ENCODE assay signal across 17 mouse cellular contexts in the genomic region with DNA sequence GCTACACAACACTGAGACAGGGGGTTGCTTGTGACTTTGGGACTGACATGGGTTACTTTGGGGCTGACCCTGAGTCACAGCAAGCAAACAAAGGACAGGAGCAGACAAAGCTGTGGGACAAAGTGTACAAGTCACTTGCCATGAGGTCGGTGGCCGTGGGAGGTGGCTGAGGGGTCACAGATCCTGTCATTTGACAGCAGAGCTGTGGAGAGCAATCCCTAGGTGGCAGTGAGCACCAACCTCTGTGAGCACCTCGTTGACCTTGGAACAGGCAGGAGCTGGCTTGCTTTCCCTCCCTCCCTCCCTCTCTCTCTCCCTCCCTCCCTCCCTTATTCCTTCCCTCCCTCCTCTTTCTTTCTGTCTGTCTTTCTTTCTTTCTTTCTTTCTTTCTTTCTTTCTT.
DNase-seq lines count a peak whose midpoint lies in the region; ATAC-seq lines count a peak whose summit lies in the region.
"Had no signal": no experiment of that assay in that cellular context is flagged by ENCODE, and none has a peak within 500 bp of the region (broad histone marks: within the 10 kb centered on the region; RNA-seq: fewer than 3 reads in every experiment).

No protein-coding gene starts in this region.

- DNase-seq in heart, postnatal 4 days = no peak
- no peak for DNase-seq in limb, embryonic 10.5 days (ENCODE audit: low spot score)
- DNase-seq in cerebellum, adult 11 months = no peak
- DNase-seq: cerebellum, adult 9-10 months; gastrocnemius, postnatal 36 days; kidney, adult 9 months; right cerebral cortex, adult 18-20 months had no signal

- H3K36me3 ChIP-seq in heart, embryonic 14.5 days (ENCODE audit: control insufficient read depth, insufficient read depth, low read length) = peaks cover 8% of the 10 kb centered on the region
- peaks cover 3% of the 10 kb centered on the region; the same call in 1 of the 2 replicates for H3K36me3 ChIP-seq in kidney, embryonic 15.5 days
- no peaks in the 10 kb centered on the region for H3K36me3 ChIP-seq in kidney, embryonic 16.5 days (ENCODE audit: insufficient read depth, low read length)
- H3K36me3 ChIP-seq in limb, embryonic 10.5 days = peaks cover 11% of the 10 kb centered on the region; the same call in 1 of the 2 replicates
- H3K36me3 ChIP-seq in liver, embryonic 15.5 days (replicated peaks) = peaks cover 2% of the 10 kb centered on the region; the same call in 1 of the 2 replicates
- H3K36me3 ChIP-seq: embryonic facial prominence, embryonic 12.5 days; midbrain, embryonic 12.5 days had no signal

- 32% methylated on average over 3 of the region's 3 CpGs for WGBS in heart, embryonic 14.5 days
- WGBS in kidney, embryonic 15.5 days = 32% methylated on average over 3 of the region's 3 CpGs
- 16% methylated on average over 3 of the region's 3 CpGs for WGBS in kidney, embryonic 16.5 days
- WGBS in limb, embryonic 10.5 days = 60% methylated on average over 3 of the region's 3 CpGs
- WGBS in liver, embryonic 15.5 days (ENCODE audit: insufficient replicate concordance) = 55% methylated on average over 3 of the region's 3 CpGs

- peaks cover 20 to 24% of the 10 kb centered on the region in 2 experiments for H3K4me1 ChIP-seq in heart, embryonic 14.5 days (ENCODE audit: control insufficient read depth in 2 of 2, insufficient read depth in 2 of 2, low read length in 2 of 2)
- H3K4me1 ChIP-seq in kidney, embryonic 15.5 days = peaks cover 14% of the 10 kb centered on the region
- H3K4me1 ChIP-seq in kidney, embryonic 16.5 days (ENCODE audit: insufficient read depth, low read length) = peaks cover 14% of the 10 kb centered on the region
- peaks cover 48% of the 10 kb centered on the region for H3K4me1 ChIP-seq in limb, embryonic 10.5 days
- peaks cover 24% of the 10 kb centered on the region for H3K4me1 ChIP-seq in liver, embryonic 15.5 days (replicated peaks)
- H3K4me1 ChIP-seq: embryonic facial prominence, embryonic 12.5 days had no signal

- H3K4me3 ChIP-seq in heart, embryonic 14.5 days (ENCODE audit: control insufficient read depth in 1 of 2, insufficient read depth in 1 of 2, low read depth in 1 of 2, low read length in 2 of 2) = no peak overlapping the region
- H3K4me3 ChIP-seq in kidney, embryonic 15.5 days (replicated peaks) = no peak overlapping the region
- no peak overlapping the region for H3K4me3 ChIP-seq in kidney, embryonic 16.5 days (ENCODE audit: low read length)
- H3K4me3 ChIP-seq in limb, embryonic 10.5 days = no peak overlapping the region
- no peak overlapping the region for H3K4me3 ChIP-seq in liver, embryonic 15.5 days (replicated peaks)
- H3K4me3 ChIP-seq: embryonic facial prominence, embryonic 12.5 days; erythroblast, embryonic 14.5 days; midbrain, embryonic 12.5 days had no signal

- peak overlapping the region; percentile 2 to 64; a peak in 3 of 4 replicates for H3K27ac ChIP-seq in heart, embryonic 14.5 days (replicated peaks in 1 of 2; ENCODE audit: control insufficient read depth in 1 of 2, insufficient read depth in 1 of 2, low read depth in 2 of 2, low read length in 2 of 2)
- 0 out of 2 replicates have a peak overlapping the region, but pooled peaks have one; percentile 0 for H3K27ac ChIP-seq in kidney, embryonic 15.5 days
- no peak overlapping the region for H3K27ac ChIP-seq in kidney, embryonic 16.5 days (ENCODE audit: low read length)
- peak overlapping the region; percentile 72 for H3K27ac ChIP-seq in limb, embryonic 10.5 days
- H3K27ac ChIP-seq in liver, embryonic 15.5 days (replicated peaks) = no peak overlapping the region
- H3K27ac ChIP-seq: embryonic facial prominence, embryonic 12.5 days; macrophage; midbrain, embryonic 12.5 days; stomach, postnatal 0 days had no signal

- no peaks in the 10 kb centered on the region for H3K9me3 ChIP-seq in heart, embryonic 14.5 days (ENCODE audit: control insufficient read depth, low read length)
- H3K9me3 ChIP-seq in kidney, embryonic 15.5 days (replicated peaks) = no peaks in the 10 kb centered on the region
- H3K9me3 ChIP-seq in kidney, embryonic 16.5 days (ENCODE audit: low read length) = no peaks in the 10 kb centered on the region
- H3K9me3 ChIP-seq in limb, embryonic 10.5 days (replicated peaks) = no peaks in the 10 kb centered on the region
- H3K9me3 ChIP-seq in liver, embryonic 15.5 days (replicated peaks) = no peaks in the 10 kb centered on the region
- H3K9me3 ChIP-seq: embryonic facial prominence, embryonic 12.5 days; midbrain, embryonic 12.5 days had no signal

- no peak overlapping the region for H3K9ac ChIP-seq in heart, embryonic 14.5 days (ENCODE audit: low read length)
- H3K9ac ChIP-seq in kidney, embryonic 15.5 days = no peak overlapping the region
- H3K9ac ChIP-seq in kidney, embryonic 16.5 days (replicated peaks; ENCODE audit: low read length) = no peak overlapping the region
- H3K9ac ChIP-seq in liver, embryonic 15.5 days = no peak overlapping the region
- H3K9ac ChIP-seq: embryonic facial prominence, embryonic 12.5 days; midbrain, embryonic 12.5 days had no signal

- no peak for ATAC-seq in heart, embryonic 14.5 days (ENCODE audit: insufficient number of reproducible peaks, insufficient read depth, low FRiP score, low read depth)
- no peak for ATAC-seq in kidney, embryonic 15.5 days (replicated peaks; ENCODE audit: low FRiP score)
- no peak for ATAC-seq in kidney, embryonic 16.5 days (ENCODE audit: low FRiP score, low TSS enrichment)
- peak; percentile 17; the same call in 1 of the 2 replicates for ATAC-seq in liver, embryonic 15.5 days (ENCODE audit: insufficient read depth)
- ATAC-seq: forebrain, embryonic 14.5 days had no signal

- no peak overlapping the region for H3K4me2 ChIP-seq in heart, embryonic 14.5 days (ENCODE audit: low read length)
- no peak overlapping the region for H3K4me2 ChIP-seq in kidney, embryonic 15.5 days
- no peak overlapping the region for H3K4me2 ChIP-seq in kidney, embryonic 16.5 days (replicated peaks; ENCODE audit: low read depth, low read length)
- H3K4me2 ChIP-seq in liver, embryonic 15.5 days = no peak overlapping the region
- H3K4me2 ChIP-seq: embryonic facial prominence, embryonic 12.5 days; midbrain, embryonic 12.5 days had no signal

- no peaks in the 10 kb centered on the region for H3K27me3 ChIP-seq in heart, embryonic 14.5 days (ENCODE audit: control insufficient read depth, insufficient read depth, low read length)
- H3K27me3 ChIP-seq in kidney, embryonic 15.5 days = no peaks in the 10 kb centered on the region
- H3K27me3 ChIP-seq in kidney, embryonic 16.5 days (ENCODE audit: insufficient read depth, low read length) = no peaks in the 10 kb centered on the region
- no peaks in the 10 kb centered on the region for H3K27me3 ChIP-seq in limb, embryonic 10.5 days (ENCODE audit: low read depth, poor library complexity, severe bottlenecking)
- H3K27me3 ChIP-seq in liver, embryonic 15.5 days = no peaks in the 10 kb centered on the region
- H3K27me3 ChIP-seq: embryonic facial prominence, embryonic 12.5 days; midbrain, embryonic 12.5 days had no signal

Comparison
In these comparisons a context has a peak if more than half of its experiments do, and no peak if none do; other contexts are left out.
1. H3K27ac ChIP-seq: peak in heart, embryonic 14.5 days (2 of 2), kidney, embryonic 15.5 days (single experiment) and limb, embryonic 10.5 days (single experiment); none in kidney, embryonic 16.5 days (single experiment) and liver, embryonic 15.5 days (single experiment).